Mouse (Mus musculus) liver, adult 2 months (tissue): ENCODE results near the gene Fmo2. TPM values are rescaled to one million over a fixed set of nuclear protein-coding genes. Genes with fewer than 3 reads are reported as not detected.
A peak's percentile ranks its signal among the peaks of the same experiment; 100 is the strongest.

Experiments used
- DNase-seq: peaks from one replicate; pipeline ENCODE4 v3.0.0-alpha.2; 2011; ENCODE audit warnings: low read depth, low spot score; ENCODE audit errors: extremely low read depth
- H3K27ac ChIP-seq: fragments of 200-500 bp; replicated peaks from 2 replicates; pipeline ENCODE4 v1.5.1; 2012; ENCODE audit warnings: low read depth, mild to moderate bottlenecking, control low read depth, inconsistent platforms, low read length; ENCODE audit not compliant: insufficient read depth
- H3K27me3 ChIP-seq: fragments of 200-500 bp; 2 replicates; pipeline ENCODE4 v1.6.1; 2012; ENCODE audit warnings: mild to moderate bottlenecking, moderate library complexity, low read length, inconsistent platforms; ENCODE audit not compliant: control insufficient read depth, insufficient read depth
- H3K36me3 ChIP-seq: fragments of 200-500 bp; 2 replicates; pipeline ENCODE4 v1.6.1; 2012; ENCODE audit warnings: low read length, inconsistent platforms; ENCODE audit not compliant: control insufficient read depth, insufficient read depth
- H3K4me1 ChIP-seq: fragments of 200-500 bp; 2 replicates; pipeline ENCODE4 v1.6.1; 2011; ENCODE audit warnings: low read length; ENCODE audit not compliant: control insufficient read depth, insufficient read depth
- H3K4me3 ChIP-seq: fragments of 200-500 bp; 2 replicates; pipeline ENCODE4 v1.5.1; 2011; ENCODE audit warnings: low read depth, mild to moderate bottlenecking, control low read depth, low read length, moderate library complexity; ENCODE audit not compliant: insufficient read depth
- H3K79me2 ChIP-seq: fragments of 200-500 bp; 2 replicates; pipeline ENCODE4 v1.6.1; 2012; ENCODE audit warnings: inconsistent platforms, mild to moderate bottlenecking, low read length, moderate library complexity; ENCODE audit not compliant: control insufficient read depth, insufficient read depth
- H3K9ac ChIP-seq: fragments of 200-500 bp; 2 replicates; pipeline ENCODE4 v1.6.1; 2012; ENCODE audit warnings: low read depth, mild to moderate bottlenecking, control low read depth, inconsistent platforms, low read length
- CTCF ChIP-seq: fragments of 200-500 bp; IDR thresholded peaks from 2 replicates; pipeline ENCODE4 v1.5.1; 2011; ENCODE audit warnings: low read depth, low read length, control low read depth
- POLR2A ChIP-seq: fragments of 200-500 bp; IDR thresholded peaks from 2 replicates; pipeline ENCODE4 v1.6.1; 2011; ENCODE audit warnings: low read length, control low read depth; ENCODE audit not compliant: insufficient read depth; ENCODE audit errors: extremely low read depth
- WGBS: fragments of 180-500 bp; shearing (Covaris S2); methylation state at CpG from one replicate; pipeline ENCODE4 v1.1.7; 2018; 5-methylcytosine and 5-hydroxymethylcytosine counted together
- polyA plus RNA-seq: library from polyadenylated mRNA; depleted of rRNA; stranded (reverse); fragments of >200 nt; gene quantifications from 2 replicates; pipeline ENCODE4 v1.2.3, GENCODE M21; 2012
- total RNA-seq: library from RNA; depleted of rRNA; stranded (reverse); fragments of >200 nt; gene quantifications from 2 replicates; pipeline ENCODE4 v1.2.3, GENCODE M21; 2014

Gene Fmo2
- total and polyA plus RNA-seq, 2 experiments, result 7.8 to 52.6 TPM

DNA sequence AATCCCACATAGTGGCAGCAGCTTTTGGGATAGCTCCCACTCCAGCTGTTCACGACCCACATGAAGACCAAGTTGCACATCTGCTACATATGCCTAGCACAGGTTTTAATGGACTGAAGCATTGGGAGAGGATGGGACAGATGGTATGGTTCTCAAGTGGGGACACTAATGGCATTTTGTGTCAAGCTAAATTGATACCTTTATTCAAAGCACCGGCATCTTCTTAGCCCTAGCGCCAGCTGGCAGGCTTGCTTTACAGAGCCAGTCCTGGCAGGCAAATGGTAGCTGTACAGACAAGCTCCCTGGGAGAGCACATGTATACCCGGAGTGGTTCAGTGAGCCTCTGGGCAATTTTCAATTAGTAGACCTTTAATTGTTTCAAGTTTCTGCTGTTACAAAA, 3.4 kb upstream of the Fmo2 start:
- WGBS, result 90% methylated on average over 4 of the region's 4 CpGs
- Histone ChIP-seq H3K9ac (no peak overlapping the region), H3K79me2 (no peaks in the 10 kb centered on the region), H3K27me3 (no peaks in the 10 kb centered on the region), H3K4me1 (peaks cover 5% of the 10 kb centered on the region), H3K36me3 (no peaks in the 10 kb centered on the region), H3K27ac (no peak overlapping the region), H3K4me3 (no peak overlapping the region)
- TF ChIP-seq POLR2A, result no peak
- no peak for TF ChIP-seq CTCF
- DNase-seq, result no peak

DNA sequence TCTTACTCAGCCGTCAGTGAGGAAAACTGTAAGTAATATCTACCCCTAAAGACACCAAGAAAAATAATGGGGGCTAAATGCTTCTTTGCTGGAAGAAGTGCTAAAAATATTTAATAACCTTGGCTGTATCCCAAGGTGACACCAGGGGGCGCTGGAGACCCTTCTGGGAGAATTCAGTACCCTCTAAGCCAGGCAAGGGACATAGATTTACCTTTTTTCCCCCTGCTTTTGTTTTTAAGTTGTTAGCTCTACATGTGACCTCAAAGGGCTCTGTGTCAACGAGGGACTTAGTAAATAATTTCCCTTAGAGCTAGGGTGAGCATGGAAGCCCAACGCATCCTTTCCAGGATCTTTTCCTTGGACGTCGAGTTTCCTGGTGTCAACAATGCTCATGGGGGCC, 2.6 kb downstream of the Fmo2 start:
- H3K36me3 ChIP-seq, result no peaks in the 10 kb centered on the region
- H3K9ac ChIP-seq, result no peak overlapping the region; the same call in 1 of the 2 replicates
- no peak overlapping the region for H3K4me3 ChIP-seq
- WGBS, result 13% methylated on average over 6 of the region's 6 CpGs
- no peaks in the 10 kb centered on the region for H3K79me2 ChIP-seq
- TF ChIP-seq CTCF, result peak; percentile 69
- no peak for TF ChIP-seq POLR2A
- peaks cover 7% of the 10 kb centered on the region for H3K4me1 ChIP-seq
- H3K27me3 ChIP-seq, result no peaks in the 10 kb centered on the region
- DNase-seq, result no peak
- H3K27ac ChIP-seq, result no peak overlapping the region

- 0 out of 2 replicates have a peak, but pooled peaks cover 1% of the 10 kb centered on the region for H3K36me3 ChIP-seq
- H3K4me1 ChIP-seq, result peaks cover 5% of the 10 kb centered on the region
- no peak for TF ChIP-seq CTCF
- TF ChIP-seq POLR2A, result no peak
- no peak for DNase-seq
- H3K27ac ChIP-seq, result no peak overlapping the region
- no peak overlapping the region for H3K4me3 ChIP-seq
- no peaks in the 10 kb centered on the region for H3K79me2 ChIP-seq
- no peak overlapping the region for H3K9ac ChIP-seq
- no peaks in the 10 kb centered on the region for H3K27me3 ChIP-seq
- WGBS, result 69% methylated on average over 6 of the region's 6 CpGs
Observed at GRCm38 (mm10) chr1:162893014-162893413, 5.5 kb downstream of the Fmo2 start.

- Histone ChIP-seq H3K9ac (no peak overlapping the region), H3K79me2 (no peaks in the 10 kb centered on the region), H3K27me3 (no peaks in the 10 kb centered on the region), H3K4me3 (no peak overlapping the region), H3K27ac (0 out of 2 replicates have a peak overlapping the region, but pooled peaks have one; percentile 46), H3K4me1 (peaks cover 2% of the 10 kb centered on the region; the same call in 1 of the 2 replicates), H3K36me3 (0 out of 2 replicates have a peak, but pooled peaks cover 2% of the 10 kb centered on the region)
- peak; percentile 69 for DNase-seq
- WGBS, result 7% methylated on average over 6 of the region's 6 CpGs
- no peak for TF ChIP-seq POLR2A
Observed at GRCm38 (mm10) chr1:162891980-162892451, 6.5 kb downstream of the Fmo2 start.

GRCm38 (mm10) chr1:162888646-162889045, 9.9 kb downstream of the Fmo2 start:
- Histone ChIP-seq H3K36me3 (0 out of 2 replicates have a peak, but pooled peaks cover 3% of the 10 kb centered on the region), H3K27me3 (no peaks in the 10 kb centered on the region), H3K4me3 (no peak overlapping the region), H3K79me2 (no peaks in the 10 kb centered on the region), H3K27ac (no peak overlapping the region), H3K4me1 (peaks cover 2% of the 10 kb centered on the region; the same call in 1 of the 2 replicates), H3K9ac (no peak overlapping the region)
- no peak for DNase-seq
- no peak for TF ChIP-seq CTCF
- TF ChIP-seq POLR2A, result no peak
- 87% methylated on average over 12 of the region's 12 CpGs for WGBS

DNA sequence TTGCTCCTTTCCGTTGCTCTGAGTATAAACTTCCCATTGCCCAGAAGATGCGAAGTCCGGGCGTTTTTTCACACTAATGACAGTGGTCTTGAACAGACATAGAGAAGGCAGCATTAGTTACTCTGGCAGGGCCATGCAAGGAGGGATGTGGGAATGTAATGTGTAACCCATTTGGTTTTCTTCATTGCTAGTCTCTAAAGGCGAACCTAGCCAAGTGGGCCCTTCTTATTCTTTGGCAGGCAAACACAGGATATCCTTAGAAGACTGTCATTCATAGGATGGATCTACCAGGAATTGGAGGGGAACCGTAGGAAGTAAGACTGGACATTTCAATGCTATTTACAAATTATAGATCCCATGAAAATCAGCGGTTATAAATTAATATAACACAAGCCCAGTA, 10.9 kb downstream of the Fmo2 start:
- H3K9ac ChIP-seq, result no peak overlapping the region
- TF ChIP-seq POLR2A (no peak), CTCF (no peak)
- 94% methylated on average over 7 of the region's 7 CpGs for WGBS

More for the DNA sequence above, 10.9 kb downstream of the Fmo2 start:
- Histone ChIP-seq H3K4me1 (peaks cover 2% of the 10 kb centered on the region; the same call in 1 of the 2 replicates), H3K36me3 (0 out of 2 replicates have a peak, but pooled peaks cover 3% of the 10 kb centered on the region), H3K27me3 (no peaks in the 10 kb centered on the region), H3K4me3 (no peak overlapping the region), H3K27ac (no peak overlapping the region), H3K79me2 (no peaks in the 10 kb centered on the region)
- DNase-seq, result no peak
